Mouse (Mus musculus): ENCODE measurements around the gene Izumo3.
"Not testable (repeated sequence)": the region's sequence is repeated elsewhere in the genome, so short reads cannot be mapped to it uniquely, and the experiment has no call there.

The Izumo3 gene

GRCm38 (mm10) chr4:92147134-92147533, at the start of gene Izumo3:
Gene Izumo3 (minus strand): TSS chr4:92147234.
- no peak for DNase-seq

- not testable (repeated sequence) for DNase-seq
Measured at GRCm38 (mm10) chr4:92191649-92192048, 44.6 kb upstream of the Izumo3 start, which contains the start of gene Gm12666. Gene Gm12666 (minus strand): TSS chr4:92191749.

DNA sequence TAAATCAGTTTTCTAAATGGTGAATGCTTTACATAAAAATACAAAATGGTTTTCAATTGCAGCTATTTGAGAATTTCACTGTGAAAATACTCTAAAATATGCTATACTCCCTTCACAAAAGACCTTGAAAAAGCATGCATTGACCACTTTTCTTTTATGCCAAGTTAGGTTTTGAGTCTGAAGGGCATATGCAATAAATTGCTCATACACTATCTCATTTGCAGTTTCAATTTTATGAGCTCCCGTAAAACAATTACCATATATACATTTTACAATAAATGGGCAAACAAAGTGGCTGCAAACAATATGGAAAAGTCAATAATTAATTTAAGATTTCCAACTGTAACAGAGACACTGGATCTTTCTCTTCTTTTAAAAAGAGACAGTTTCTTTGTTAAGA, 5.6 kb upstream of the Izumo3 start:
- no peak for DNase-seq

- DNase-seq = no peak
Measured at GRCm38 (mm10) chr4:92111390-92111988, 35.5 kb downstream of the Izumo3 start.

DNA sequence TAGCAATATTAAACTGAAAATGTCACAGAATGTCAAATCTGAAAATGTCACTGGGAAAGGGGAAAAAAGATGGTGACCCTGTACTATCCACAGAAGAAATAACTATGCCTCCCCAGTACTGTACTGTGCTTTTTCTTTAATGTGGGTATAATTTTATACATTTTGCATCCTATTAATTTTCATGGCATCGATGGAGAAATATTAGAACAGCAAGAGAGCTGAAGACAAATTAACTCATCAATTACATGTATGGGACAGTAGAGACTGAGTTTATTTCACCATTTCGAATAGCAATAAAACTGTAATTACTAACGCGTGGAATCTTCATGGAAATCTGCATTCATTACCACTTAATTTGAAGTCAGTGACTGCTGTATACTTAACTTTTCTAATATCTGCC, 49.6 kb downstream of the Izumo3 start:
- DNase-seq = no peak

DNA sequence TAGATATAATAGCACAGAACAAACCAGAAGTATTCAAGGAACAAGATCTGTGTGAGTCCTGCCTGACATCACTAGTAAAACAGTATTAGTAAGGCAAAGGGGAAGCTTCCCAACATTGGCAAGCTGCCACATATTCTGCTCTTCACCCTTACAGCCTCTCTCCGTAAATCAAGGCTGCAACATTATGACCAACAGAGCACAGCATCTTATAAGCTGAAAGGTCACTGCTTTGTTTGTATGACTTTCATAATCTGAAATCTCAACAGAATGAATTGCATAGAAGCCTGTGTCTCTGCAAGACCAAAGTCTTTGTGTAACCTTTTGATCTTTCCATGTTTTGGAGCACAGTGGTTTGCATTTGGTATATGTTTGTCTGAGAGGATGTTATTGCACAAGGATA, 51.1 kb downstream of the Izumo3 start:
- no peak for DNase-seq

All from thymus, postnatal 36 days (tissue).